Comparison of ENCODE assay signal across 28 mouse cellular contexts in the genomic region with DNA sequence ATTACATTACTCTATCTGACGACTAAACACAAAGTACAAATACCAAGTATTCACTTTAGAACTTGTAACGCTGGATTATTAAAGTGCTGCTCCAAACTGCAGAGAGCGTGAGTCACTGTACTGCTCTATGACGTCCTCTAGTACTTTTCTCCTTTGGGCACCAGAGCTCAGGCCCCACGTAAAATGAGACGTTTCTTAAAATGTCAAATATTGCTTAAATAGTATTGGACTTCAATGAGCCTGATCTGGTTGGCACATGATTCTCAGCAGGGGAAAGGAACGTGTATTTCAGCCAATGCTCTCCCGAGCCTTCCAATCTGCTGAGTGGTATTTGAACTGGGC.
DNase-seq lines count a peak whose midpoint lies in the region; ATAC-seq and TF ChIP-seq lines count a peak whose summit lies in the region.
"Had no signal": no experiment of that assay in that cellular context is flagged by ENCODE, and none has a peak within 500 bp of the region (broad histone marks: within the 10 kb centered on the region; RNA-seq: fewer than 3 reads in every experiment).

No protein-coding gene starts in this region.

- TF ChIP-seq CTCF in layer of hippocampus, adult 2 months (conservative IDR thresholded peaks at IDR 0.05): no peak
- TF ChIP-seq CTCF in stomach, postnatal 0 days (IDR thresholded peaks at IDR 0.05; ENCODE audit: low read depth): no peak
- no peak for TF ChIP-seq CTCF in small intestine, adult 2 months (IDR thresholded peaks at IDR 0.05; ENCODE audit: extremely low read depth, insufficient read length, insufficient replicate concordance, low read depth, low read length)

- no peak overlapping the region for H3K9ac ChIP-seq in stomach, embryonic 14.5 days (replicated peaks; ENCODE audit: low read depth, low read length)
- no peak overlapping the region for H3K9ac ChIP-seq in stomach, postnatal 0 days (ENCODE audit: low read length)
- H3K9ac ChIP-seq: heart, embryonic 15.5 days; kidney, embryonic 15.5 days; liver, embryonic 14.5 days; midbrain, embryonic 15.5 days; neural tube, embryonic 15.5 days had no signal

- no peak for TF ChIP-seq POLR2A in small intestine, adult 2 months (IDR thresholded peaks at IDR 0.05; ENCODE audit: low read depth, low read length)

- no peaks in the 10 kb centered on the region for H3K9me3 ChIP-seq in stomach, embryonic 14.5 days (ENCODE audit: control insufficient read depth, low read depth, low read length)
- H3K9me3 ChIP-seq in stomach, postnatal 0 days (ENCODE audit: control insufficient read depth, low read length): no peaks in the 10 kb centered on the region
- H3K9me3 ChIP-seq: heart, embryonic 10.5 days; heart, embryonic 15.5 days; kidney, embryonic 15.5 days; midbrain, embryonic 15.5 days had no signal

- DNase-seq in layer of hippocampus, adult 2 months (ENCODE audit: low spot score in 2 of 2): no peak
- no peak for DNase-seq in layer of hippocampus, adult 11-12 months (ENCODE audit: low spot score)
- DNase-seq in stomach, postnatal 0 days (ENCODE audit: low spot score): no peak
- no peak for DNase-seq in kidney, postnatal 4 days
- DNase-seq: adrenal gland, adult 8-10 months; B cell, adult 2 months; cerebellum, postnatal 14 days; gastrocnemius, postnatal 14 days; kidney, adult 11 months; kidney, postnatal 25 days; layer of hippocampus, adult 9-11 months; lung, adult 2 months; lung, postnatal 14 days; retina, postnatal 1 day; right cerebral cortex, postnatal 14 days; spleen, adult 18-20 months had no signal

- H3K4me2 ChIP-seq in stomach, embryonic 14.5 days (replicated peaks; ENCODE audit: low read depth, low read length): no peak overlapping the region
- no peak overlapping the region for H3K4me2 ChIP-seq in stomach, postnatal 0 days (replicated peaks; ENCODE audit: low read depth)
- H3K4me2 ChIP-seq: heart, embryonic 15.5 days; kidney, embryonic 15.5 days; midbrain, embryonic 15.5 days; neural tube, embryonic 15.5 days had no signal

- H3K27me3 ChIP-seq in stomach, embryonic 14.5 days (ENCODE audit: control insufficient read depth, insufficient read depth, low read length): no peaks in the 10 kb centered on the region
- H3K27me3 ChIP-seq in stomach, postnatal 0 days (ENCODE audit: control insufficient read depth, insufficient read depth, low read length): no peaks in the 10 kb centered on the region
- H3K27me3 ChIP-seq in small intestine, adult 2 months (ENCODE audit: control insufficient read depth, insufficient read depth, low read length): no peaks in the 10 kb centered on the region
- H3K27me3 ChIP-seq: heart, embryonic 15.5 days; kidney, embryonic 15.5 days; midbrain, embryonic 15.5 days; neural tube, embryonic 15.5 days had no signal

- no peaks in the 10 kb centered on the region for H3K4me1 ChIP-seq in stomach, embryonic 14.5 days (ENCODE audit: control insufficient read depth, insufficient read depth, low read length)
- no peaks in the 10 kb centered on the region for H3K4me1 ChIP-seq in stomach, postnatal 0 days (replicated peaks; ENCODE audit: control insufficient read depth, insufficient read depth)
- peaks cover 45% of the 10 kb centered on the region for H3K4me1 ChIP-seq in small intestine, adult 2 months (ENCODE audit: control insufficient read depth, insufficient read depth, insufficient read length, low read length)
- H3K4me1 ChIP-seq: midbrain, embryonic 15.5 days; neural tube, embryonic 15.5 days had no signal

- H3K36me3 ChIP-seq in stomach, embryonic 14.5 days (ENCODE audit: control insufficient read depth, insufficient read depth, low read length): no peaks in the 10 kb centered on the region
- no peaks in the 10 kb centered on the region for H3K36me3 ChIP-seq in stomach, postnatal 0 days (ENCODE audit: control insufficient read depth, insufficient read depth, low read length)
- peaks cover 14% of the 10 kb centered on the region for H3K36me3 ChIP-seq in small intestine, adult 2 months (ENCODE audit: control insufficient read depth, insufficient read depth, low read length)
- H3K36me3 ChIP-seq: heart, embryonic 15.5 days; kidney, embryonic 15.5 days; midbrain, embryonic 10.5 days; midbrain, embryonic 15.5 days; neural tube, embryonic 15.5 days had no signal

- no peak for ATAC-seq in stomach, embryonic 14.5 days (ENCODE audit: insufficient number of reproducible peaks, insufficient read depth, low FRiP score, low read depth)
- ATAC-seq in stomach, postnatal 0 days (ENCODE audit: low FRiP score, low TSS enrichment): no peak
- ATAC-seq: activated CD4-positive, CD25-positive, alpha-beta regulatory T cell, adult 4 months; hindbrain, embryonic 16.5 days; midbrain, embryonic 15.5 days had no signal

- H3K27ac ChIP-seq in layer of hippocampus, adult 2 months: peak overlapping the region; percentile 67
- H3K27ac ChIP-seq in stomach, embryonic 14.5 days (ENCODE audit: low read length): peak overlapping the region; percentile 58; the same call in 1 of the 2 replicates
- no peak overlapping the region for H3K27ac ChIP-seq in stomach, postnatal 0 days (replicated peaks)
- peak overlapping the region; percentile 37; the same call in 1 of the 2 replicates for H3K27ac ChIP-seq in small intestine, adult 2 months (ENCODE audit: insufficient read depth, low read depth, low read length)
- H3K27ac ChIP-seq: heart, embryonic 15.5 days; kidney, embryonic 15.5 days; liver, embryonic 14.5 days; midbrain, embryonic 15.5 days; neural tube, embryonic 15.5 days had no signal

- WGBS in stomach, embryonic 14.5 days: 73% methylated on average over 8 of the region's 8 CpGs
- WGBS in stomach, postnatal 0 days: 56% methylated on average over 8 of the region's 8 CpGs
- 67% methylated on average over 8 of the region's 8 CpGs for whole genome bisulfite sequencing in small intestine, adult 2 months

- no peak for TF ChIP-seq EP300 in stomach, postnatal 0 days (optimal IDR thresholded peaks at IDR 0.05)

- no peak overlapping the region for H3K4me3 ChIP-seq in layer of hippocampus, adult 2 months
- no peak overlapping the region for H3K4me3 ChIP-seq in stomach, embryonic 14.5 days (ENCODE audit: low read depth, low read length)
- no peak overlapping the region for H3K4me3 ChIP-seq in stomach, postnatal 0 days (ENCODE audit: low read depth, low read length)
- H3K4me3 ChIP-seq in small intestine, adult 2 months (ENCODE audit: low read depth, low read length): no peak overlapping the region
- H3K4me3 ChIP-seq: erythroblast, embryonic 14.5 days; heart, embryonic 10.5 days; heart, embryonic 15.5 days; kidney, embryonic 15.5 days; midbrain, embryonic 10.5 days; midbrain, embryonic 15.5 days; neural tube, embryonic 15.5 days had no signal
